8 mouse cellular contexts compared by ENCODE assay signal in genomic region chr8:120539381-120539774, GRCm38 (mm10). TPM values are rescaled to one million over a fixed set of nuclear protein-coding genes. Genes with fewer than 3 reads are reported as not detected.
DNase-seq lines count a peak whose midpoint lies in the region; ATAC-seq and TF ChIP-seq lines count a peak whose summit lies in the region.

No protein-coding gene starts in this region.

- TF ChIP-seq CTCF in cortical plate, adult 2 months (IDR thresholded peaks at IDR 0.05; ENCODE audit: extremely low read depth, insufficient read depth, low read length) = no peak

- no peak for TF ChIP-seq POLR2A in cortical plate, adult 2 months (IDR thresholded peaks at IDR 0.05; ENCODE audit: extremely low read depth, insufficient read depth, low read length)

- no peaks in the 10 kb centered on the region for H3K9me3 ChIP-seq in hindbrain, embryonic 11.5 days (ENCODE audit: control insufficient read depth, low read length)
- no peaks in the 10 kb centered on the region for H3K9me3 ChIP-seq in lung, embryonic 15.5 days

- H3K4me3 ChIP-seq in cortical plate, adult 2 months (ENCODE audit: insufficient read depth, low read length) = no peak overlapping the region
- H3K4me3 ChIP-seq in hindbrain, embryonic 11.5 days (ENCODE audit: low read depth, low read length) = peak overlapping the region; percentile 65
- H3K4me3 ChIP-seq in lung, embryonic 15.5 days = peak overlapping the region; percentile 66

- peak overlapping the region; percentile 97 for H3K4me2 ChIP-seq in hindbrain, embryonic 11.5 days (replicated peaks; ENCODE audit: low read depth, low read length)
- H3K4me2 ChIP-seq in lung, embryonic 15.5 days = peak overlapping the region; percentile 98

- peak; percentile 59 for DNase-seq in kidney, adult 11 months
- DNase-seq in kidney, postnatal 14 days = no peak
- DNase-seq in hindbrain, embryonic 11.5 days (ENCODE audit: low spot score) = no peak
- peak; percentile 68 for DNase-seq in skeletal muscle tissue, adult 2 months (ENCODE audit: low read depth, low spot score)
- no peak for DNase-seq in gastrocnemius, postnatal 10 days
- no peak for DNase-seq in gastrocnemius, postnatal 36 days

- H3K9ac ChIP-seq in hindbrain, embryonic 11.5 days (ENCODE audit: low read depth, low read length) = peak overlapping the region; percentile 89
- no peak overlapping the region for H3K9ac ChIP-seq in lung, embryonic 15.5 days

- peak overlapping the region; percentile 96 for H3K27ac ChIP-seq in cortical plate, adult 2 months (ENCODE audit: insufficient read depth, low read length)
- H3K27ac ChIP-seq in hindbrain, embryonic 11.5 days (ENCODE audit: low read depth, low read length) = peak overlapping the region; percentile 99
- peak overlapping the region; percentile 97 for H3K27ac ChIP-seq in lung, embryonic 15.5 days

- H3K36me3 ChIP-seq in hindbrain, embryonic 11.5 days (ENCODE audit: control insufficient read depth, insufficient read depth, low read length) = no peaks in the 10 kb centered on the region
- no peaks in the 10 kb centered on the region for H3K36me3 ChIP-seq in lung, embryonic 15.5 days

- intact Hi-C loops in gastrocnemius, postnatal 36 days (cut with DNase I) = no loop called here

- ATAC-seq in hindbrain, embryonic 11.5 days (ENCODE audit: low FRiP score) = no peak
- ATAC-seq in lung, embryonic 15.5 days (ENCODE audit: borderline replicate concordance, extremely low read depth, low FRiP score, low TSS enrichment) = no peak

- H3K27me3 ChIP-seq in hindbrain, embryonic 11.5 days (ENCODE audit: control insufficient read depth, insufficient read depth, low read length) = peaks cover 7% of the 10 kb centered on the region
- H3K27me3 ChIP-seq in lung, embryonic 15.5 days = no peaks in the 10 kb centered on the region

- 33% methylated on average over 5 of the region's 6 CpGs for WGBS in hindbrain, embryonic 11.5 days
- 53% methylated on average over 6 of the region's 6 CpGs for WGBS in lung, embryonic 15.5 days

- no peaks in the 10 kb centered on the region for H3K4me1 ChIP-seq in cortical plate, adult 2 months (ENCODE audit: control insufficient read depth, insufficient read depth, low read length)
- peaks cover 56% of the 10 kb centered on the region for H3K4me1 ChIP-seq in hindbrain, embryonic 11.5 days (replicated peaks; ENCODE audit: control insufficient read depth, insufficient read depth, low read length)
- peaks cover 86% of the 10 kb centered on the region for H3K4me1 ChIP-seq in lung, embryonic 15.5 days

RNA-seq across cellular contexts. Expression of gene Gins2, which starts 49.7 kb away (rescaled TPM):
- 2.2 and 2.4 TPM in 2 replicates for polyA plus RNA-seq in cortical plate, adult 2 months (2012; rRNA removed)
- polyA plus RNA-seq in hindbrain, embryonic 11.5 days (2014; fragmentation: Nextera tagmentation; extraction: Ambion mirVana) = 94.8 and 96.9 TPM in 2 replicates
- polyA plus RNA-seq in lung, embryonic 15.5 days (2015; fragmentation: Nextera tagmentation; extraction: Ambion mirVana) = 117 and 124 TPM in 2 replicates
- 1 to 10 TPM; 8.6 to 9.1 TPM for total RNA-seq in gastrocnemius, postnatal 10 days (2021)
- under 1 TPM; 0.66 to 0.94 TPM for total RNA-seq in gastrocnemius, postnatal 36 days (2021)

Comparison
In these comparisons a context has a peak if more than half of its experiments do, and no peak if none do; other contexts are left out.
1. DNase-seq: peak in kidney, adult 11 months (single experiment) and skeletal muscle tissue, adult 2 months (single experiment); none in kidney, postnatal 14 days (single experiment), hindbrain, embryonic 11.5 days (single experiment), gastrocnemius, postnatal 10 days (single experiment) and gastrocnemius, postnatal 36 days (0 of 2).
2. RNA of gene Gins2, which starts 49.7 kb away (polyA plus RNA-seq): 117 to 124 TPM in lung, embryonic 15.5 days and 94.8 to 96.9 TPM in hindbrain, embryonic 11.5 days; 2.2 to 2.4 TPM in cortical plate, adult 2 months; every median in the first group is over 10 times any median in the second.
3. Peak in every context shown above with its lines, with median percentiles within 50 percentile points of each other: H3K27ac ChIP-seq.